Mouse (Mus musculus) MN1 (cell line): ENCODE measurements around the gene Allc.
A peak's percentile ranks its signal among the peaks of the same experiment; 100 is the strongest.

ENCODE experiments used
- DNase-seq: peaks from one replicate; pipeline ENCODE4 v3.0.0-alpha.2; 2016; ENCODE audit warnings: low spot score

Gene Allc

DNA sequence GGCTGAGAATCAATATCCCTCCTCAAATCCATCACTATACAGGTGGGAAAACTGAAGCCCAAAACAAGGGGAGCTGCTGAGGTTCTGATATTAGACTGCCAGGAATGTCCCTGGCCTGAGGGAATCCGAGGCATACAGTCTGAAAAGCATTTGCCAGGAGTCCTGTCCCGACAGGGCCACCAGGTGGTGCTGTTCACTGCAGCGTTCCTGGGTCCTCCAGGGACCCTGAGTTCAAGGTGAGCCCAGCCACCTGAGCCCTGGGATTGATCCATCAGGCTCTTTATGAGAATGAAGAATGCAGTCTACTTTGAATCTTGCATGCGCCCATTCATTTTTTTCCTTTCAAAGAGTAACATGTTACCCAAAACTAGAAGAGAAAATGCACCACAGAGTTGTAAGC lies 3.2 kb downstream of the Allc start:
- peak; percentile 30 for DNase-seq

DNA sequence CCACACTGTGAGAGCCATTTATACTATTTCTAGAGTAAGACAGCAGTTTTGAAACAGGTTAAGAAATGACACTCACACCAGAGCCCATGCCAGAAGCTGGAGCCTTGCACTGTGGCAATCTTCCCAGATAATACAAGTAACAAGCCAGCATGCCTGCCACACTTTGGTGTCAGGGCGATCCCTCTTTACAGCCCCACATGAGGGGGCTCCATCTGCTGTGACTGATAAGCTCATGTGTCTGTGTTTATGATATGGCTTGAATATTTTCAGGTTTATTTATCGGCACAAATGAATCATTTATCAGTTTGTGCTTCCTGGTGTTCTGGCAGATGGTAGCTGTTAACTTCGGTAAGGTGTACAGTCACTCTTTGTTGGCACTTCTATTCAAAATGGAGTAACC lies 4.2 kb downstream of the Allc start:
- DNase-seq, result no peak

DNA sequence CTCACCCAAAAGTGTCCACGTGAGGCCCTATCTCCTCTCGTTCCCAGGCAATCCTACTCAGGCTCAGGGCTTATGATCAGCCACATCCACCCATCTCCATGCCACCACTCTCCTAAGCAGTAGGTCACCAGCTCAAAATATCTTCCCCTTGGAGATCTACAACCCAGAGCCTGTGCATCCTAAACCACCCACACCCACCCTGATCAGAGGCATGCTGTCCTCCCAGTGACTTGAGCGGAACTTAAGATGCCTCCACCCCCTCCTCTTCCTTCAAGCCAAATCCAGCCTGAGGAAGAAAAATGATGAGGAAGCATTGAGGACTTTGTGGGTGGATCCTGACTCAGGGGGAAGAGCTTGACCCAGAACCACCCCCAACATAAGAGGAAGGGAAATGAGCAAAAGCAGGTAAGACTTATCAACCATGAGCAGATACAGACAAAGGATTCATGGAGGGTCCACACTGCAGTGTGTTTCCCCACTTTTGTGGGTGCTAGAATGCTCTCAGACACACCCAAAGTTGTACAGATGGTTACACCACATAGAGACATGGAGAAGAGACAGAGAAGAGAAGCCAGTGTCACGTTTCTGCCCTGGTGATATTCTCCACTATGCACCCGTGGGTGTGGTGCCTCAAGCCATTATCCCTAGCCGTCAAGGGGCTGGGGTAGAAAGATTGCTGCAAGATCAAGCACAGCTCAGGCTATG lies 6.8 kb downstream of the Allc start:
- no peak for DNase-seq

DNA sequence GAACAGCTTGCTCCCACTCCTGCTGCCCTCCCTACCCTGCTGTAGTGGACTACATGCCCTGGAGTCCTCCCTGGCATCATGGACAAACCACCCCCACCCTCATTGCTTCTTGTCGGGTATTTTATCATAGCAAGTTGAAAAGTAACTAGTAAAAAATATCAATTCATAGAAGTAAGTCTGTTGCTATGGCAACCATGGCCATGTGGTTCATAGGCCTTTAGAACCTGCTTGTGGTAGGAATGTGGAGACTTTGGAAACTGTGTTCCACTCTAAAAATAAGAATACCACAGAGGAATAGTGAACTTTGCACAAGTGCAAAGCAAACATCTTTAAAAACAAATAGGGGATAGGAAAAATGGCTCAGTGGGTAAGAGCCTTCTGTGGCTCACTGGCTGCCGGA lies 10.1 kb downstream of the Allc start:
- DNase-seq, result no peak

DNA sequence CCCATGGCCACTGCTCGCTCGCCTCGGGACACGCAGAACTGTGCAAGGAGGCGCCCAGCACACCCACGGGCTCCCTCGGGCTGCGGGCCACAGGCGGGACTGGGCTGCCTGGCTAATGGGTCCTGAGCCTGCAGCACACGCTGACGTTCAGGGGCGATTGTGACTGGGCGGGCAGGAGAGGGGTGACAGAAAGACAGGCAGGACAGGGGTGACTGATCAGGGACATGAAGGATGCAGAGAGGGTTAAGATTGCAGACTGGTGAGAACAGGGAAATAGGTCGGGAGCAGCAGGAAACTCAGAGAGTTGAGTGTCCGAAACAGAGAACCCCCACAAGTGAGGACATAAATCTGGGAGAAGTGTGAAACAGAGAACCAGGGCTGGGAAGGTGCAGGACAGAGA lies 30.0 kb downstream of the Allc start, which contains the start of gene Dcdc2c:
Dcdc2c (minus strand) TSS at position 101 of the 400 bp plus-strand sequence.
- DNase-seq, result no peak

DNA sequence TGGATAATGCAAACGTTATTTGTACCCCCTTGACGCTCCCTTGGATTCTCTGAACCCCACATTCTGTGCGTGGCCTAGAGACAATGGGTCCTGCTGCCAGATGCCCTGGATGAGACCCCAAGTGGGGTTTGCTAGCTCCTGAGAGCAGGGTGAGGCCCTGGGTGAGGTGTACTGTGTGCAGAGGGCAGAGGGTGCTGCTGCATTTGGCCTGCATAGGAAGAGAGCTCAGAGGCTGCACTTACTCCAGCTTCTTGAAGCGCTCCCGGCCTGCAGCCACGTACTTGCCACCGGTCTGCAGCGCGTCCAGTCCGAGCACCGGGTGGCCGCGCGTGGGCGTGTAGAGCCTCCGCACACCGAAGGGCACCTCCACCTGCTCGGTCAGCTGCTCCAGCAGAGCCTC lies 30.5 kb downstream of the Allc start:
- no peak for DNase-seq

DNA sequence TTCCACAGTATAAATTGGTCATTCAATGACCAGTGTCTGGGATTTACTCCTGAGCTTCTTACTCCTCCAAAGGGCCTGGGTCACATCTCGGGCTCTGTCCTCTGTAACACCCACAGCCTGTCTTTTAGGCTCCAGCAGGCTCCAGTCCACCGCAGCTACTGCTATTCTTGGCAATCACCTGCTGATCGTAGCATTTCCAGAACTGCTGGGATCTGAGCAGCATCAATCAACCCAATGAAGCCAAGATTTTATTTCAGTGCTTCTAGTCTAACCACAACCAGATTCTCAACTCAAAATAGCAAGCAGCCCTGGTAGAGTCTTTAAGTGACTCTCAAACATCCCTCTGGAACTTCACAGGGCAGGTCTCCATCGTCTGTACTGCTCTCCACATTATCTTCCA lies 33.4 kb downstream of the Allc start:
- no peak for DNase-seq

DNA sequence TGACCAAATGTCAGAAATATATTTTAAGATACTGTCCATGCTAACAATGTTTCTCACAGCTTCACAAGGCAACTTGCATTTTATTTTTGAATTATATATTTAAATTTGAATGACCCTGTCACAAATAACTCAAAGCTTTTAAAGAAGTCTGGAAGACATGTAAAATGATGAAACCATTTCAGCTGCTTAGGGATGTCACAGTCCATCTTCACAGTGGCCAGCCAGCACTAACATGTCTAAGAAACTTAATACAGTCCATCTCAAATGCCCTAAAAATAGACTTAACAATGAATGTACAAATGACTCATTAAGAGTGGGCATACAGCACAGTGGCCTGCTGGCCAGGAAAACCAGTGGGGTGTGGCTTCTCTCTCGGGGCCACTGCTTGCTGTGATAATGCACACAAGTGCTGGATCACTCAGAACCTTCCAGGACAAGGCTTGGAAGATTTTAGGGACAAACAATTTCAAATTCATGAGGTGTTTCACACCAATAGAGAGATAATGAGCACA lies 68.0 kb downstream of the Allc start:
- DNase-seq, result no peak

DNA sequence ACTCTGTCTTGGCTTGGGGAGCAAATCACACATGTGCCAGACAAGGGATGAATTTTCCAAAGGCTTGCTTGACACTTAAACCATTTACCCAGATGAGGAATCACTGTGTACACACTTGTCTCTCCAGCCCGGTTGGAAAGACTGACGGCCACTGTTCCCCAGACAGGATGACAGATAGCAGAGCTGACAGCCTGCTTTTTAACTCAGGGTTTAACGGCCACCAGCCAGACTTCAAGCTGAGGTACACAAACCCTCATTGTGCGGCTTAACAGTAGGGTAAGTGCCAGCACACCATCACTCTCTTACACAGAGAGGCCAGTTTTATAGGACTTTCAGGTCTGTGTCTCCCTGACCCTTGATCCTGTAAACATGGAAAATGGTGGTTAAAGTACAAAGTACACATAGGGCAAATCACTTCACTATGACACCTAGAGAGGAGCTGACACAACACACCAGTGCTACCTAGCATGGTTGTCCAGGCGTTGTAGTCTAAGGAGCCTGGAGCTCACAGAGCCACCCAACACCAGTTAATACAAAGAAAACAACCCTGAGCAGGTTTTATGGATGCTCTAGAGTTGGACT lies 72.5 kb downstream of the Allc start:
- no peak for DNase-seq
